In the genomic region with DNA sequence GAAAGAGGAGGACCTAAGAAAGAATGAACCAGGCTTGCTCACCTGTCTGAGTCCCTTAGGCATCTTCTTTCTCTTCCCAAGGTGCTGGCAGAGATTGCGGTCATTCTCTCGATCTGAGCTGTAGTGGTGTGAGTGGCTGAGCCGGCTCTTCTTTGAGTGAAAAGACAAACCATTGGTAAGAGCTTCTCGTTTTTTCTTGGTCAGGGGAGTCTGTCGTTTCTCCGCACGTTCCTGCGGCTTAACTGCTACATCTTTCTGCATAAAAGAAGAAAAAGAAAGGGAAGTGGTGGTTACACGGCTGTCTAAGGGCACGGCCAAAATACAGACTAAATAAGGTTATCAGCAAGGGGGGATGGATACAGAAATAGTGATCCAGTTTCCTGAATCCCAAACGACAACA, we compare ENCODE assay signal across 19 mouse cellular contexts.
DNase-seq lines count a peak whose midpoint lies in the region; ATAC-seq and TF ChIP-seq lines count a peak whose summit lies in the region.
"Had no signal": no experiment of that assay in that cellular context is flagged by ENCODE, and none has a peak within 500 bp of the region (broad histone marks: within the 10 kb centered on the region; RNA-seq: fewer than 3 reads in every experiment).

No protein-coding gene starts in this region.

- peaks cover 4% of the 10 kb centered on the region; the same call in 1 of the 2 replicates for H3K4me1 ChIP-seq in hindbrain, embryonic 12.5 days
- no peaks in the 10 kb centered on the region for H3K4me1 ChIP-seq in midbrain, postnatal 0 days (ENCODE audit: insufficient read depth, low read length)
- no peaks in the 10 kb centered on the region for H3K4me1 ChIP-seq in neural tube, embryonic 15.5 days

- no peak overlapping the region for H3K9ac ChIP-seq in hindbrain, embryonic 12.5 days
- no peak overlapping the region for H3K9ac ChIP-seq in midbrain, postnatal 0 days (replicated peaks; ENCODE audit: low read length, poor library complexity, severe bottlenecking)
- H3K9ac ChIP-seq in neural tube, embryonic 15.5 days (replicated peaks), result no peak overlapping the region
- H3K9ac ChIP-seq: embryonic facial prominence, embryonic 12.5 days; forebrain, embryonic 13.5 days; forebrain, embryonic 15.5 days; forebrain, postnatal 0 days had no signal

- H3K36me3 ChIP-seq in hindbrain, embryonic 12.5 days, result no peaks in the 10 kb centered on the region
- no peaks in the 10 kb centered on the region for H3K36me3 ChIP-seq in midbrain, postnatal 0 days (ENCODE audit: insufficient read depth, low read length)
- no peaks in the 10 kb centered on the region for H3K36me3 ChIP-seq in neural tube, embryonic 15.5 days
- H3K36me3 ChIP-seq: embryonic facial prominence, embryonic 12.5 days; forebrain, embryonic 15.5 days had no signal

- DNase-seq in c-Kit-positive CD71-negative TER-119-negative erythroid progenitor cells, embryonic 14.5 days (ENCODE audit: low read depth), result peak; percentile 8
- no peak for DNase-seq in midbrain, postnatal 0 days (ENCODE audit: low spot score)
- DNase-seq: adrenal gland, adult 2 months; adrenal gland, postnatal 10 days; adrenal gland, postnatal 25 days; cerebellum, adult 11-12 months; cerebellum, adult 2 months; cerebellum, adult 9-11 months; cerebellum, postnatal 14 days; cerebellum, postnatal 36 days; forebrain, postnatal 0 days had no signal

- no peak overlapping the region for H3K27ac ChIP-seq in hindbrain, embryonic 12.5 days
- no peak overlapping the region for H3K27ac ChIP-seq in midbrain, postnatal 0 days (ENCODE audit: low read depth, low read length)
- no peak overlapping the region for H3K27ac ChIP-seq in neural tube, embryonic 15.5 days (replicated peaks)
- H3K27ac ChIP-seq: embryonic facial prominence, embryonic 10.5 days; embryonic facial prominence, embryonic 12.5 days; forebrain, embryonic 13.5 days; forebrain, embryonic 15.5 days had no signal

- no peak overlapping the region for H3K4me2 ChIP-seq in hindbrain, embryonic 12.5 days (replicated peaks)
- no peak overlapping the region for H3K4me2 ChIP-seq in midbrain, postnatal 0 days (ENCODE audit: low read depth, low read length, poor library complexity, severe bottlenecking)
- H3K4me2 ChIP-seq in neural tube, embryonic 15.5 days, result no peak overlapping the region
- H3K4me2 ChIP-seq: embryonic facial prominence, embryonic 12.5 days; forebrain, embryonic 13.5 days; forebrain, embryonic 15.5 days had no signal

- TF ChIP-seq CTCF in midbrain, postnatal 0 days (IDR thresholded peaks at IDR 0.05), result no peak

- no peaks in the 10 kb centered on the region for H3K9me3 ChIP-seq in hindbrain, embryonic 12.5 days (replicated peaks)
- no peaks in the 10 kb centered on the region for H3K9me3 ChIP-seq in midbrain, postnatal 0 days (ENCODE audit: low read length)
- H3K9me3 ChIP-seq in neural tube, embryonic 15.5 days (replicated peaks), result no peaks in the 10 kb centered on the region
- H3K9me3 ChIP-seq: embryonic facial prominence, embryonic 10.5 days; embryonic facial prominence, embryonic 12.5 days; forebrain, embryonic 13.5 days; forebrain, embryonic 15.5 days had no signal

- H3K4me3 ChIP-seq in hindbrain, embryonic 12.5 days, result no peak overlapping the region
- H3K4me3 ChIP-seq in midbrain, postnatal 0 days (ENCODE audit: low read depth, low read length), result no peak overlapping the region
- H3K4me3 ChIP-seq in neural tube, embryonic 15.5 days (replicated peaks), result no peak overlapping the region
- H3K4me3 ChIP-seq: embryonic facial prominence, embryonic 10.5 days; embryonic facial prominence, embryonic 12.5 days; forebrain, embryonic 13.5 days; forebrain, embryonic 15.5 days had no signal

- ATAC-seq in common myeloid progenitor, adult 5-6 weeks (replicated peaks; ENCODE audit: low read depth, poor library complexity, severe bottlenecking), result peak; percentile 64
- ATAC-seq in megakaryocyte, adult 5-6 weeks (ENCODE audit: poor library complexity, severe bottlenecking), result peak; percentile 39
- no peak for ATAC-seq in hindbrain, embryonic 12.5 days (ENCODE audit: low FRiP score)
- no peak for ATAC-seq in midbrain, postnatal 0 days (ENCODE audit: low FRiP score)
- no peak for ATAC-seq in neural tube, embryonic 15.5 days (ENCODE audit: low FRiP score)
- ATAC-seq: forebrain, embryonic 13.5 days; forebrain, embryonic 15.5 days; forebrain, postnatal 0 days had no signal

- no peaks in the 10 kb centered on the region for H3K27me3 ChIP-seq in hindbrain, embryonic 12.5 days
- H3K27me3 ChIP-seq in midbrain, postnatal 0 days (ENCODE audit: insufficient read depth, low read length), result no peaks in the 10 kb centered on the region
- H3K27me3 ChIP-seq in neural tube, embryonic 15.5 days (replicated peaks), result no peaks in the 10 kb centered on the region
- H3K27me3 ChIP-seq: embryonic facial prominence, embryonic 12.5 days; forebrain, embryonic 13.5 days; forebrain, embryonic 15.5 days had no signal

- 96% methylated on average over 11 of the region's 11 CpGs for WGBS in hindbrain, embryonic 12.5 days
- WGBS in midbrain, postnatal 0 days, result 96% methylated on average over 11 of the region's 11 CpGs
- 96% methylated on average over 11 of the region's 11 CpGs for WGBS in neural tube, embryonic 15.5 days

Comparison
In these comparisons a context has a peak if more than half of its experiments do, and no peak if none do; other contexts are left out.
1. ATAC-seq: peak in common myeloid progenitor, adult 5-6 weeks (single experiment) and megakaryocyte, adult 5-6 weeks (single experiment); none in hindbrain, embryonic 12.5 days (single experiment), midbrain, postnatal 0 days (single experiment) and neural tube, embryonic 15.5 days (single experiment).